ENCODE assay signal across 7 mouse cellular contexts in the genomic region with DNA sequence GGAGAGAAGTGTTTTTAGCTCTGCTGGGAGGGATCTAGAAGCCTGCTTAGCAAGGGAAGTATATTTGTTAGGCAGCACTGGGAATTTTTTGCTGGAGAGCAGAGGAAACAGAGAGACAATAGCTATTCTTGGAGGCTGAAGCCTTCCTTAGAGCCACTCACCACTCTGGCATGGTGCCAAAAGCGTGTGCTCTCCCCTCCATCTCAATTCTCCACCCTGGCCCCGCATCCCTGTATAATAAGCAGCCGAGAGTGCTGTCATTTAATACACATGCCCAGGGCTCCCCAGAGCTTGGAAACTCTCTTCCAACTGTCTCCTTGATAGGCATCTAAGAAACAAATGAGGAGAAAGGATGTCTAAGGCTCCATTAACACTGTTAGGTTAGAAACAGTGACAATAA.
DNase-seq lines count a peak whose midpoint lies in the region; ATAC-seq lines count a peak whose summit lies in the region.

No protein-coding gene starts in this region.

- WGBS in hindbrain, embryonic 11.5 days: 51% methylated on average over 3 of the region's 3 CpGs
- 66% methylated on average over 3 of the region's 3 CpGs for WGBS in hindbrain, embryonic 10.5 days
- 19% methylated on average over 3 of the region's 3 CpGs for WGBS in hindbrain, embryonic 15.5 days

- H3K9me3 ChIP-seq in hindbrain, embryonic 11.5 days (ENCODE audit: control insufficient read depth, low read length): no peaks in the 10 kb centered on the region
- H3K9me3 ChIP-seq in hindbrain, embryonic 10.5 days: no peaks in the 10 kb centered on the region
- no peaks in the 10 kb centered on the region for H3K9me3 ChIP-seq in hindbrain, embryonic 15.5 days

- H3K4me3 ChIP-seq in hindbrain, embryonic 11.5 days (ENCODE audit: low read depth, low read length): no peak overlapping the region
- no peak overlapping the region for H3K4me3 ChIP-seq in hindbrain, embryonic 10.5 days
- H3K4me3 ChIP-seq in hindbrain, embryonic 15.5 days: no peak overlapping the region

- no peaks in the 10 kb centered on the region for H3K4me1 ChIP-seq in hindbrain, embryonic 11.5 days (replicated peaks; ENCODE audit: control insufficient read depth, insufficient read depth, low read length)
- H3K4me1 ChIP-seq in hindbrain, embryonic 10.5 days (replicated peaks): no peaks in the 10 kb centered on the region
- H3K4me1 ChIP-seq in hindbrain, embryonic 15.5 days (replicated peaks): peaks cover 12% of the 10 kb centered on the region

- H3K4me2 ChIP-seq in hindbrain, embryonic 11.5 days (replicated peaks; ENCODE audit: low read depth, low read length): no peak overlapping the region
- H3K4me2 ChIP-seq in hindbrain, embryonic 15.5 days: no peak overlapping the region

- no peaks in the 10 kb centered on the region for H3K36me3 ChIP-seq in hindbrain, embryonic 11.5 days (ENCODE audit: control insufficient read depth, insufficient read depth, low read length)
- H3K36me3 ChIP-seq in hindbrain, embryonic 10.5 days: no peaks in the 10 kb centered on the region
- no peaks in the 10 kb centered on the region for H3K36me3 ChIP-seq in hindbrain, embryonic 15.5 days

- peak; percentile 47 for DNase-seq in hindbrain, embryonic 11.5 days (ENCODE audit: low spot score)
- no peak for DNase-seq in hindbrain, embryonic 10.5 days (ENCODE audit: low spot score)
- DNase-seq in right cerebral cortex, postnatal 14 days: peak; percentile 10
- DNase-seq in right cerebral cortex, adult 2 months (ENCODE audit: low spot score in 2 of 2): no peak
- DNase-seq in retina, postnatal 1 day: peak; percentile 65

- ATAC-seq in hindbrain, embryonic 11.5 days (ENCODE audit: low FRiP score): peak; percentile 64
- peak; percentile 54; the same call in 1 of the 2 replicates for ATAC-seq in hindbrain, embryonic 15.5 days (ENCODE audit: low FRiP score, low read depth)
- no peak for ATAC-seq in megakaryocyte, adult 5-6 weeks (ENCODE audit: poor library complexity, severe bottlenecking)

- no peak overlapping the region for H3K27ac ChIP-seq in hindbrain, embryonic 11.5 days (ENCODE audit: low read depth, low read length)
- H3K27ac ChIP-seq in hindbrain, embryonic 10.5 days: no peak overlapping the region
- 0 out of 2 replicates have a peak overlapping the region, but pooled peaks have one; percentile 15 for H3K27ac ChIP-seq in hindbrain, embryonic 15.5 days (replicated peaks)

- no peak overlapping the region for H3K9ac ChIP-seq in hindbrain, embryonic 11.5 days (ENCODE audit: low read depth, low read length)
- H3K9ac ChIP-seq in hindbrain, embryonic 15.5 days: no peak overlapping the region

- H3K27me3 ChIP-seq in hindbrain, embryonic 11.5 days (ENCODE audit: control insufficient read depth, insufficient read depth, low read length): no peaks in the 10 kb centered on the region
- H3K27me3 ChIP-seq in hindbrain, embryonic 10.5 days (ENCODE audit: insufficient read depth, poor library complexity, severe bottlenecking): no peaks in the 10 kb centered on the region
- no peaks in the 10 kb centered on the region for H3K27me3 ChIP-seq in hindbrain, embryonic 15.5 days

Comparison
In these comparisons a context has a peak if more than half of its experiments do, and no peak if none do; other contexts are left out.
1. DNase-seq: peak in hindbrain, embryonic 11.5 days (single experiment), right cerebral cortex, postnatal 14 days (single experiment) and retina, postnatal 1 day (single experiment); none in hindbrain, embryonic 10.5 days (single experiment) and right cerebral cortex, adult 2 months (0 of 2).